Mouse (Mus musculus) granulocyte monocyte progenitor cell, adult 5-6 weeks (primary cell): ENCODE results near the gene Zfp106. TPM values are rescaled to one million over a fixed set of nuclear protein-coding genes. Genes with fewer than 3 reads are reported as not detected.
A peak's percentile ranks its signal among the peaks of the same experiment; 100 is the strongest.
"Not testable (repeated sequence)": the region's sequence is repeated elsewhere in the genome, so short reads cannot be mapped to it uniquely, and the experiment has no call there.

Experiments
- ATAC-seq: replicated peaks from 2 replicates; pipeline ENCODE4 v1.8.0; 2016; ENCODE audit warnings: mild to moderate bottlenecking, moderate TSS enrichment, inconsistent platforms; ENCODE audit not compliant: poor library complexity, severe bottlenecking
- total RNA-seq, 2 experiments: library from RNA; stranded (forward) in 1 of 2; stranded (reverse) in 1 of 2; fragments of 200-712, 200-1000 nt in 1 of 2; fragments of >200 nt in 1 of 2; fragmentation: Nextera tagmentation in 1 of 2; gene quantifications; 2 replicates each; pipeline ENCODE4 v1.2.3; 2014 to 2017

Zfp106 gene
- 110 and 113 TPM in 2 replicates for total RNA-seq (2014; fragmentation: Nextera tagmentation)
- total RNA-seq (2017) = 139 and 142 TPM in 2 replicates

- ATAC-seq = peak; percentile 62
Measured at GRCm38 (mm10) chr2:120563235-120563990, at the start of gene Zfp106. Gene Zfp106, minus strand, starts transcription at chr2:120563843.

- peak; percentile 98 for ATAC-seq
Measured at GRCm38 (mm10) chr2:120608830-120609723, 45.4 kb upstream of the Zfp106 start, which contains the start of the genes Haus2 and Lrrc57. Gene Haus2, plus strand, starts transcription at chr2:120609383. Gene Lrrc57, minus strand, starts transcription at chr2:120609520.

- ATAC-seq = no peak
Measured at GRCm38 (mm10) chr2:120606021-120606690, 42.5 kb upstream of the Zfp106 start.

GRCm38 (mm10) chr2:120599506-120599905, 35.9 kb upstream of the Zfp106 start:
- ATAC-seq = no peak

GRCm38 (mm10) chr2:120597734-120598133, 34.1 kb upstream of the Zfp106 start:
- ATAC-seq = no peak

GRCm38 (mm10) chr2:120592227-120592626, 28.6 kb upstream of the Zfp106 start:
- ATAC-seq = no peak

- ATAC-seq = no peak
Measured at GRCm38 (mm10) chr2:120589759-120590158, 26.1 kb upstream of the Zfp106 start.

- peak; percentile 96 for ATAC-seq
Measured at GRCm38 (mm10) chr2:120578286-120578685, 14.6 kb upstream of the Zfp106 start.

GRCm38 (mm10) chr2:120577799-120578198, 14.2 kb upstream of the Zfp106 start:
- no peak for ATAC-seq

GRCm38 (mm10) chr2:120575978-120576377, 12.3 kb upstream of the Zfp106 start:
- ATAC-seq = no peak

GRCm38 (mm10) chr2:120575121-120575520, 11.5 kb upstream of the Zfp106 start:
- no peak for ATAC-seq

GRCm38 (mm10) chr2:120572161-120572560, 8.5 kb upstream of the Zfp106 start:
- ATAC-seq = not testable (repeated sequence)

- no peak for ATAC-seq
Measured at GRCm38 (mm10) chr2:120571081-120571480, 7.4 kb upstream of the Zfp106 start.

GRCm38 (mm10) chr2:120567798-120568320, 4.2 kb upstream of the Zfp106 start:
- peak; percentile 34 for ATAC-seq

GRCm38 (mm10) chr2:120566886-120567797, 3.5 kb upstream of the Zfp106 start, which contains the start of gene Snap23:
Gene Snap23, plus strand, starts transcription at chr2:120567671.
- peak; percentile 75 for ATAC-seq

- no peak for ATAC-seq
Measured at GRCm38 (mm10) chr2:120565363-120565762, 1.7 kb upstream of the Zfp106 start.

- not testable (repeated sequence) for ATAC-seq
Measured at GRCm38 (mm10) chr2:120564548-120565188, 1.0 kb upstream of the Zfp106 start.

GRCm38 (mm10) chr2:120562859-120563234, 796 bp downstream of the Zfp106 start:
- no peak for ATAC-seq

- ATAC-seq = no peak
Measured at GRCm38 (mm10) chr2:120561524-120561923, 2.1 kb downstream of the Zfp106 start.
